In the genomic region with DNA sequence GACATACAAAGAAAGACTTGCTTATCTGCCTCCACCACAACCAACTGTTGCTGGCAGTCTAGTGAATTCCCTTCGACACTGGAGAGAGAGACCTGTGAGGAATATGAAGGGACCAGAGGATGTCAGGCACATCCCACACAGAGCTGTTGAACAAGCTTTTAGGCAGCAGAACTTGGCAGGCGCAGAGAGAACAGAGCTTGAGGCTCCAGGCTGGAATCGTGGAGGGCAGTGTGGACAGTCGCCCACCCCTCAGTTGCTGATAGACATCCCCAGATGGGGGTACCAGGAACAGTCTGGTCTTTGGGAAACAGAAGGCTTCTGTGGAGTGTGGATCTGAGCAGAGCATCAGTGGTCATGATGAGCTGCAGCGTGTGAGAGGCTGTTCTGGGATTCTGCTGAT, we compare ENCODE assay signal across 18 mouse cellular contexts.
"Had no signal": no experiment of that assay in that cellular context is flagged by ENCODE, and none has a peak within 500 bp of the region (broad histone marks: within the 10 kb centered on the region; RNA-seq: fewer than 3 reads in every experiment).

No protein-coding gene starts in this region.

- H3K4me1 ChIP-seq: liver, embryonic 13.5 days; midbrain, embryonic 12.5 days; neural tube, embryonic 13.5 days had no signal

- DNase-seq: kidney, adult 2 months; kidney, postnatal 25 days; liver, embryonic 13.5 days; lung, adult 2 months; lung, postnatal 14 days; lung, postnatal 4 days; retina, postnatal 1 day; right cerebral cortex, postnatal 4 days; thymus, adult 2 months; thymus, postnatal 14 days; thymus, postnatal 4 days had no signal

- H3K9ac ChIP-seq: liver, embryonic 13.5 days; midbrain, embryonic 12.5 days; midbrain, embryonic 15.5 days; neural tube, embryonic 13.5 days had no signal

- H3K36me3 ChIP-seq: liver, embryonic 13.5 days; midbrain, embryonic 12.5 days; midbrain, embryonic 15.5 days; neural tube, embryonic 13.5 days had no signal

- H3K4me2 ChIP-seq: liver, embryonic 13.5 days; midbrain, embryonic 12.5 days; midbrain, embryonic 15.5 days; neural tube, embryonic 13.5 days had no signal

- H3K27ac ChIP-seq: kidney, postnatal 0 days; liver, embryonic 13.5 days; midbrain, embryonic 12.5 days; midbrain, embryonic 15.5 days; neural tube, embryonic 13.5 days; stomach, postnatal 0 days had no signal

- H3K9me3 ChIP-seq: liver, embryonic 13.5 days; midbrain, embryonic 12.5 days; midbrain, embryonic 15.5 days; neural tube, embryonic 13.5 days had no signal

- H3K27me3 ChIP-seq: liver, embryonic 13.5 days; midbrain, embryonic 15.5 days; neural tube, embryonic 13.5 days had no signal

- H3K4me3 ChIP-seq: liver, embryonic 13.5 days; midbrain, embryonic 12.5 days; midbrain, embryonic 15.5 days; myocyte; neural tube, embryonic 13.5 days had no signal

- ATAC-seq: intestine, postnatal 0 days; midbrain, embryonic 15.5 days had no signal
